Mouse (Mus musculus) neural tube, postnatal 0 days (tissue): ENCODE measurements around the gene Cpxm1. TPM values are rescaled to one million over a fixed set of nuclear protein-coding genes. Genes with fewer than 3 reads are reported as not detected.

Source experiments
- polyA plus RNA-seq: library from polyadenylated mRNA; unstranded; fragments of >200 nt; fragmentation: Nextera tagmentation; extraction: Ambion mirVana; gene quantifications from 2 replicates; pipeline ENCODE4 v1.2.1, GENCODE M21; 2015

The Cpxm1 gene
- 26.8 and 30.0 TPM in 2 replicates for polyA plus RNA-seq

DNA sequence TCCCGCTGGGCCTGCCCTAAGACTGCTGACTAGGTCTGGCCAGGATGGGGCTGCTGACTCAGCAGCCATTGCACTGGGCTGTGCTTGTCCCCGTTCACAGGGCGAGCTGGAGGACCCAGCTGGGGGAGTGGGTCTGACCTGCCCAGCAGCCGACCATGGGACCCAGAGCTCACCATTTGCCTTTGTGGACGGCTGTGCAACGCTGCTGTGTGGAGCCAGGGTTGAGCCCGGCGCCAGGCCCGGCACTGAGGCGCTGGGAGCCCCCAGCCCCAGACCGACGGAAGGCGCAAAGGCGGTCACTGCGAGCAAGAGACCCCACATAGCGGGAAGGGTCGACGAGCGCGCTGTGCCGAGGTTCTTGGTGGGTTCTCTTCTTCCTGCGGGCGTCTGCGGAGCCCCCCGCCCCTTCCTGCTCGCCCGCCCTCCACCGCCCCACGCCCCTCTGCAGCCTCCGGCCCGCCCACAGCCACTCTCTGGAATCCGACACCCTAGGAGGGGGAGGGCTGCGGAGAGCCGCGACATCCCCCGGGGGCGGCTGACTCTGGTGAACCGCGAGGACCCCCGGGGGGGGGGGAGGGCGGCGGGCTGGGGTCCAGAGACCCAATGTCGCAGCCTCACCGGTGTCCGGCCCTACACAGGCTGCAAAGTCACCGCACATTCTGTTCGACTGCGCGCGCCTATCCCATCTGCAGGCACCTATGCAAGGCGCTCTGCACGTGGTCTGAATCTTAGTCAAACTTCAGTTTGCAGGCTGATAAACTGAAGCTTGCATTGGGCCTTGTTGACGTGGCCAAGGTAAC, at the start of gene Cpxm1:
TSS of gene Cpxm1 (minus strand) at position 389 of the 800 bp plus-strand sequence.

DNA sequence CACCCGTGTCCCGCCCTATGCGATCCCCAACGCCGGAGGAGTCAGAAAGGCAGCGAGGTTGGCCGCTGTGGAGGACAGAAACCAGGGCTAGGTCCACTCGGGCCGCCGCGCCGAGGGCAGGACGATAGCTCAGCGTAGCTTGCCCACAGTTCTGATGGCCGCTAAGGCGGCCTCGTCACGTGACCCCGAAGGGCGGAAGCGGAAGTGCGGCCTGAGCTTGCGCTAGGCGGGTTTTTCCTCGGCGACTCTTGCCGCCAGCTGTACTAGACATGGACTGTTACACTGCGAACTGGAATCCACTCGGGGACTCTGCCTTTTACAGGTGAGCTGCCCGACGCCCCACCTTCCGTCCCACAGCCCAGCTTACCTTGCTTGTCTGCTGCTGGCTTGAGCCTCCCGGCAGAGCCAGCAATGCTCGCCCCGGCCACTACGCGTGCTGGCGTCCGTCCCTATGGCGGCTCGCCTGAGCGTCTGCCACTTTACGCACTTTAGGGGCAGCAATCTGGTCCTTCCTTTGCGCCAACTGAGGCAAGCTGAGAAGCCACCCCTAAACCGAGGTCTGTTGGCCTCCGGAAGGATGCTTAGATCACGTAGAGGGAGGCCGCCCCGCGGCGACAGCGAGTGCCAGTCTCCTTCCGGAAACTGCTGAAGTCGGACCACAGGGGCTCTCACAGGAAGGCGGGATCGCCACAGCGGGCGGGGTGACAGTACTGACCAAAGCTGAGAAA, 26.9 kb upstream of the Cpxm1 start, which contains the start of the genes Vps16 and Pced1a:
TSS of gene Vps16 (plus strand) at position 214 of the 728 bp plus-strand sequence.
TSS of gene Pced1a (minus strand) at position 576 of the 728 bp plus-strand sequence.

DNA sequence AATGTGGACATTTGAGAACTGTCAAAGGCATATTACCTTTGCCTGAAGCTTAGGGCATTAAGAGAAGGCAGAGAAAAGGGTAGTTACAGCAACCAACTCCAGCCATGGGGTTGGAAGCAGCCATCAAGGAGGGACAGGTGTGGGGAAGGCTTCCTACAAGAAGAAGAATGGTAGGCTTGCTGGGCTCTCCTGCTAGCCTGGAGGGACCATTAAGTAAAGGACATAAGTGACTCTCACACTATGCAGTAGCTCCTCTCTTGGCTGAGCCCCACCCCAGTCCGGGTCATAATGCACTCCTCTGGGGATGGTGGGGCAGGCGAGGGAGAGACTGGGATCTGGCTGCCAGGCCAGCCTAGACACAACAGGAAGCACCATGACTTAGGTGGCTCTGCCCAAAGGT, 8.8 kb upstream of the Cpxm1 start, which contains the start of gene Tmem239:
TSS of gene Tmem239 (plus strand) at position 301 of the 400 bp plus-strand sequence.

DNA sequence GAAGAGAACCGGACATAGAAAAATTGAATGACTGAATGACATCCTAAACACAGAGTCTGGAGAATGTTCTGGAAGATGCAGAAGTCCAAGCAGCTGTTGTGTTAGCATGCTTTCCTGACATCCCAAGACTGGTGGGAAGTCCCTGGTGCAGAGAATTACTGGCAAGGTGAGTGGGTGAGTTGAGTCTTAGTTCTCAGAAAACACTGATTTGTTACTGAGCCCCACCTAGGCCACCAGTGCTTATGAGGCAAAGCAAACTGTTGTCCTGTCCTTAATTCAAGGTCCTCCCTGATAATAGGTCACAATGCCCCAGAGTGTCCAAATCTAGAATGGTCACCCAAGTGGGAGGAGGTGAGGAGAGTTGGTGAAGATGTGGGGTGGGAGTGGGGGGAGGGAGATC, 7.6 kb upstream of the Cpxm1 start, which contains the start of the genes Gm28372 and 1700020A23Rik:
TSS of gene Gm28372 (plus strand) at position 301 of the 400 bp plus-strand sequence.
TSS of gene 1700020A23Rik (plus strand) at position 321 of the 400 bp plus-strand sequence.

Other genes starting within 250 kb of the Cpxm1 start
- 256 and 282 TPM in 2 replicates for gene Snrpb, start 218.2 kb downstream of the Cpxm1 start, polyA plus RNA-seq
- gene Tmc2, start 202.4 kb downstream of the Cpxm1 start, polyA plus RNA-seq: not detected in 2 replicates
- gene Nop56, start 123.1 kb downstream of the Cpxm1 start, polyA plus RNA-seq: 265 and 266 TPM in 2 replicates
- 223 and 230 TPM in 2 replicates for gene Idh3b, start 113.0 kb downstream of the Cpxm1 start, polyA plus RNA-seq
- 9.0 and 10.2 TPM in 2 replicates for gene Ebf4, start 102.4 kb downstream of the Cpxm1 start, polyA plus RNA-seq
- 0.11 and 0.14 TPM in 2 replicates for gene Gm28372, start 7.7 kb upstream of the Cpxm1 start, polyA plus RNA-seq
- not detected in 2 replicates for gene 1700020A23Rik, start 7.7 kb upstream of the Cpxm1 start, polyA plus RNA-seq
- not detected in 2 replicates for gene Tmem239, start 8.9 kb upstream of the Cpxm1 start, polyA plus RNA-seq
- gene Vps16, start 26.8 kb upstream of the Cpxm1 start, polyA plus RNA-seq: 71.9 and 85.9 TPM in 2 replicates
- gene Pced1a, start 27.1 kb upstream of the Cpxm1 start, polyA plus RNA-seq: 12.0 and 13.1 TPM in 2 replicates
- 144 and 145 TPM in 2 replicates for gene Ptpra, start 52.7 kb upstream of the Cpxm1 start, polyA plus RNA-seq
- 123 and 125 TPM in 2 replicates for gene Mrps26, start 166.2 kb upstream of the Cpxm1 start, polyA plus RNA-seq
- 0.32 and 0.80 TPM in 2 replicates for gene Oxt, start 178.6 kb upstream of the Cpxm1 start, polyA plus RNA-seq
- 0.28 TPM in 1 of 2 replicates, not detected in the other for gene Avp, start 185.0 kb upstream of the Cpxm1 start, polyA plus RNA-seq
- 7.4 TPM in 2 replicates for gene Fastkd5, start 232.5 kb upstream of the Cpxm1 start, polyA plus RNA-seq
- 5.2 and 7.0 TPM in 2 replicates for gene Ubox5, start 232.5 kb upstream of the Cpxm1 start, polyA plus RNA-seq
- 16.8 and 22.0 TPM in 2 replicates for gene Lzts3, start 245.2 kb upstream of the Cpxm1 start, polyA plus RNA-seq